Mouse (Mus musculus) heart, postnatal 0 days (tissue): ENCODE data around the gene Tbx6.

Source experiments
- CTCF ChIP-seq: IDR thresholded peaks from 2 replicates; pipeline ENCODE4 v1.5.1; 2016; ENCODE audit warnings: antibody characterized with exemption, control low read depth, low read depth
- EP300 ChIP-seq: IDR thresholded peaks from 2 replicates; pipeline ENCODE4 v1.6.1; 2016; ENCODE audit warnings: antibody characterized with exemption, low read depth

DNA sequence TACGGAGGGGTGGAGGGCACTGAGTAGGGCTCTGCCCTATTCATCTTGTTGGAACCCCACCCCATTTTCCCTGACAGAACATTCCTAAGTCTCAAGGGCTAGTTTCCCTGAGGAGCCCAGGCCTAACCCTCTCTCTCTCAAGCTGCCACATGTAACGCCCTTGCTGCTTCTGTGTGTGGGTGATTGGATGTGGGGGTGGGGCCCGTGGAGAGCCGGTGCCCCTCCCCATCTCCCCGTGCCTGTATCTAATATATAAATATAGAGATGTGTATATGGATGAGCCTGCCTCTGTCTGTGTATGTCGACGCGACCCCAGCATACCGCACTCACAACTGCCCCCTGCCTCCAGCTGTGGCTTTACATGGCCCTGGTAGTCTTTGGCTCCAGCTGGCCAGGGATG is 15.7 kb upstream of the Tbx6 start:
- TF ChIP-seq CTCF (no peak), EP300 (no peak)
